Mouse (Mus musculus) midbrain, postnatal 0 days (tissue): ENCODE measurements at regions not wholly inside any gene's neighbourhood (a gene's known extent, or its start where the extent isn't known, plus 50 kb on each side); places are given as distances from the start of the nearest gene placed in this dataset.

Source experiments
- ATAC-seq: fragments of 200-750 bp; cut with Nextera tagmentation; 2 replicates; pipeline ENCODE4 v1.8.0; 2017; ENCODE audit warnings: moderate number of reproducible peaks, mild to moderate bottlenecking, moderate TSS enrichment, moderate library complexity; ENCODE audit not compliant: low FRiP score
- DNase-seq: peaks from one replicate; pipeline ENCODE4 v3.0.0-alpha.2; 2015; ENCODE audit warnings: low spot score
- H3K27ac ChIP-seq: fragments of 300-500 bp; sonication (generic); 2 replicates; pipeline ENCODE4 v1.5.1; 2014; ENCODE audit warnings: low read depth, mild to moderate bottlenecking, low read length, mixed read lengths
- H3K27me3 ChIP-seq: fragments of 300-500 bp; sonication (generic); 2 replicates; pipeline ENCODE4 v1.6.1; 2014; ENCODE audit warnings: low read length, control low read depth, mixed read lengths; ENCODE audit not compliant: insufficient read depth
- H3K36me3 ChIP-seq: fragments of 300-500 bp; sonication (generic); 2 replicates; pipeline ENCODE4 v1.6.1; 2014; ENCODE audit warnings: low read length, control low read depth, mixed read lengths; ENCODE audit not compliant: insufficient read depth
- H3K4me1 ChIP-seq: fragments of 300-500 bp; sonication (generic); 2 replicates; pipeline ENCODE4 v1.6.1; 2014; ENCODE audit warnings: mild to moderate bottlenecking, control low read depth, antibody characterized with exemption, low read length, mixed read lengths; ENCODE audit not compliant: insufficient read depth
- H3K4me2 ChIP-seq: fragments of 300-500 bp; sonication (generic); 2 replicates; pipeline ENCODE4 v1.6.1; 2014; ENCODE audit warnings: low read depth, mild to moderate bottlenecking, low read length, mixed read lengths; ENCODE audit not compliant: poor library complexity, severe bottlenecking
- H3K4me3 ChIP-seq: fragments of 300-500 bp; sonication (generic); 2 replicates; pipeline ENCODE4 v1.5.1; 2014; ENCODE audit warnings: low read depth, mild to moderate bottlenecking, low read length, moderate library complexity
- H3K9ac ChIP-seq: fragments of 300-500 bp; sonication (generic); replicated peaks from 2 replicates; pipeline ENCODE4 v1.6.1; 2014; ENCODE audit warnings: mild to moderate bottlenecking, low read length, moderate library complexity, mixed read lengths; ENCODE audit not compliant: poor library complexity, severe bottlenecking
- H3K9me3 ChIP-seq: fragments of 300-500 bp; sonication (generic); 2 replicates; pipeline ENCODE4 v1.6.1; 2016; ENCODE audit warnings: low read length, control low read depth
- CTCF ChIP-seq: IDR thresholded peaks from 2 replicates; pipeline ENCODE4 v1.5.1; 2016; ENCODE audit warnings: antibody characterized with exemption, mild to moderate bottlenecking
- WGBS: fragments of 180-500 bp; shearing (Covaris S2); extraction: QIAGEN DNeasy Blood & Tissue Kit; methylation state at CpG from one replicate; pipeline ENCODE4 v1.1.7; 2014; 5-methylcytosine and 5-hydroxymethylcytosine counted together

DNA sequence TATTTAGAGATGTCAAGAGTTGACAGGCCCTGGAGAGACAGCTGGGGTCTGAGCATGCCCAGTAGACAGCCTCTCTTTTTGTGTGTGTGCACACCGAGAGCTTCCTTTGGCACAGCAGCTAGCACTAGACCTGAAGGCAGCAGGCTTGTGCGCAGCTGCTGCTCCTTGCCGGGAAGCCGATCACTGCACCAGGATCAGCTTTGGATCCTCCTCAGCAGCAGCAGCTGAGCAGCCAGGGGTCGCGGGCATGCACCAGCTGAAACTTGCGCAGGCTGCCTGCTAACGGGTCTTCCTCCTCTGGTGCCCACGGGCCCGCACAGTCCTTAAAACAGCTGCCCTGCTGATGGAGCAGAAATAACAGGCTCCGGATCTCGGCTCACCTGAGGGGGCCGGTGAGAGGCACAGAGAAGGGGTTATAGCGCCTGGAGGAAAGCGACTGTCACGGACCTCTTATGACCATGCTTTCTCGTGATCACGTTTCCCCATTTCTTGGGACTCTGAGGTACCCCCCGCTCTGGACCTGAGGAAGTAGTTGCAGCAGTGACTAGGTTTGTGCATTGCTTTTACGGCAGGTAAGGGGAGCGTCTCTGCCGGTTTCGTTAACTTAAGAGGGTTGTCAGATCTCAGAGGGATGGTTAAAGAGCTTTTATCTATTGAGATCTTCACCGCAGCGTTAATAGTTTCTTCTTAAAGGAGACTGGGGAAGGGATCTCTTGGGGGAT lies 57.8 kb upstream of the Arhgap18 start:
- Histone ChIP-seq H3K4me1 (no peaks in the 10 kb centered on the region; the same call in 1 of the 2 replicates), H3K9ac (peak overlapping the region; percentile 70), H3K36me3 (no peaks in the 10 kb centered on the region), H3K27me3 (no peaks in the 10 kb centered on the region), H3K4me2 (peak overlapping the region; percentile 64), H3K4me3 (peak overlapping the region; percentile 58), H3K9me3 (no peaks in the 10 kb centered on the region), H3K27ac (peak overlapping the region; percentile 78)
- ATAC-seq (peak; percentile 95), DNase-seq (peak; percentile 84)
- WGBS, result 1% methylated on average over 25 of the region's 25 CpGs
- TF ChIP-seq CTCF, result peak; percentile 54
